Mouse (Mus musculus) adrenal gland, adult 8-10 months (tissue): ENCODE measurements around the gene Ttc27. TPM values are rescaled to one million over a fixed set of nuclear protein-coding genes. Genes with fewer than 3 reads are reported as not detected.
A peak's percentile ranks its signal among the peaks of the same experiment; 100 is the strongest.

Experiments used
- DNase-seq: peaks from one replicate; pipeline ENCODE4 v3.0.0; 2022
- total RNA-seq, 4 experiments: library from RNA; stranded (reverse); gene quantifications; 2 replicates each; pipeline ENCODE4 v1.2.4; 2022

Gene Ttc27
- total RNA-seq, 4 experiments from 2014 or later = 26.8 to 30.4 (median 28.4) TPM

DNA sequence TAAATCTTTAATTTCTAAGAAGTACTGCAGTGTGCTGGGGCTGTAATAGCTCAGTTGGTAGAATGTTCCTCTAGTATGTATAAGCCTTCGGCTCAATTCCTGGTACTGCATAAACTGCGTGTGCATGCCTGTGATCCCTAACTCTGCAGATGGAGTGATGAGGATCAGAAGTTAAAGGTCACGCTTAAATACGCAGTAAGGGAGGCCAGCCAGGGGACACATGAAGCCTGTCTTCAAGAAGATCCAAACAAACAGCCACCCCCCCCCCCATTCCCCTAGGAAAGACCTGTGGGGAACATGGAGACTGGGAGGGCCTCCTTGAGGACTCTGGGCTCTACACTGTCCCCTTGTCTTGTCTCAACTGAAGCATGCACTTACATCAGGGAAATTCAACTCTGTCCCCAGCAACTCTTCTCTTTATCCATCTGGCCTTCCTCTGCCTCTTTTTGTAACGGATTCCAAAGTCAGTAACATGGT lies 36.1 kb downstream of the Ttc27 start:
- DNase-seq = no peak

GRCm38 (mm10) chr17:74754369-74755118 lies 37.0 kb downstream of the Ttc27 start:
- DNase-seq = no peak

- DNase-seq = no peak
Measured at GRCm38 (mm10) chr17:74769390-74769811, 51.9 kb downstream of the Ttc27 start.

- no peak for DNase-seq
Measured at GRCm38 (mm10) chr17:74772364-74772763, 54.8 kb downstream of the Ttc27 start.

GRCm38 (mm10) chr17:74773556-74773955 lies 56.0 kb downstream of the Ttc27 start:
- DNase-seq = no peak

- no peak for DNase-seq
Measured at GRCm38 (mm10) chr17:74780133-74780532, 62.6 kb downstream of the Ttc27 start.

- no peak for DNase-seq
Measured at GRCm38 (mm10) chr17:74780627-74781026, 63.1 kb downstream of the Ttc27 start.

GRCm38 (mm10) chr17:74781911-74782310 lies 64.4 kb downstream of the Ttc27 start:
- DNase-seq = no peak

DNA sequence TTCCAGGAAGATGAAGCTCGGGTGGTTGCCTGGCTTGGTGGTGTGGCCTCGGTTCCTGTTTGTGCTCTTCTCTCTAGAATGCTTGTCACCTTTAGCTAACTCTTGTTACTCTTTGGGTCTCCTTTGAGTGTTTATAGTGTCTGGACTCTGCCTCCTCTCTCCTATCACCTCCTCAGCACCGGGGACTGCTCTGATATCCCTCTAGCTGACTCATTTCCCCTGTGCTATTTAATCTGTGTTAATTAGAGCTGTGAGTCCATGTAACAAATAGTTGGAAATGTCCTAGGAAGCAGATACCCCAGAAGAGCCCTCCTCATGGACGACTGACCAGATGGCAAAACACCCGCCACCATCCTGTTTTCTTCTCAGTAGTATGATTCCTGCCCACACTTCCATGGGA lies 68.1 kb downstream of the Ttc27 start:
- DNase-seq = no peak

DNA sequence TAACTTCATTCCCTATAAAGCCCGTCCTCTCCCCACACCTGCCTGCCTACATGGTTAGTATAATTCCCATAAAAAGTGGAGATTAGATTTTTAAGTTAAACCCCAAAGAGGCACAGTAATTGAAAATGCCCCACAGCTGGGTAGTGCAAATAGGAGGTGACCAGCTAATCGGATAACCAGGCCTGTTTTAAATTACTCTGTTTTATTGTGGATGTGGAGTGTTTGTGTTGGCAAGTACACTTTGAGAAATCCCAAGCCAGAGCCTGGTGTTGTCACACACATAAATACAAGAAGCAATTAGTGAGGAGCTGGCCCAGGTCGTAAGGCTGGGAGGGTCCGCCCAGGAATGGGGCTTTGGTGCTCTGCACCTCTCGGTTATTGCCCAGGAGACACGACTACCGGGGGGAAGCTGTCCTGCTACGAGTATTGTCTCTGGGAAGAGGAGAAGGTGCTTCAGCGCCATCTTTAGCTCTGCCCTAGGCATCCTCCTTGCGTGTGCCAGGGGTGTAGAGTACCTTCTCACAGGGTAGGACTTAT lies 68.7 kb downstream of the Ttc27 start:
- DNase-seq = no peak

DNA sequence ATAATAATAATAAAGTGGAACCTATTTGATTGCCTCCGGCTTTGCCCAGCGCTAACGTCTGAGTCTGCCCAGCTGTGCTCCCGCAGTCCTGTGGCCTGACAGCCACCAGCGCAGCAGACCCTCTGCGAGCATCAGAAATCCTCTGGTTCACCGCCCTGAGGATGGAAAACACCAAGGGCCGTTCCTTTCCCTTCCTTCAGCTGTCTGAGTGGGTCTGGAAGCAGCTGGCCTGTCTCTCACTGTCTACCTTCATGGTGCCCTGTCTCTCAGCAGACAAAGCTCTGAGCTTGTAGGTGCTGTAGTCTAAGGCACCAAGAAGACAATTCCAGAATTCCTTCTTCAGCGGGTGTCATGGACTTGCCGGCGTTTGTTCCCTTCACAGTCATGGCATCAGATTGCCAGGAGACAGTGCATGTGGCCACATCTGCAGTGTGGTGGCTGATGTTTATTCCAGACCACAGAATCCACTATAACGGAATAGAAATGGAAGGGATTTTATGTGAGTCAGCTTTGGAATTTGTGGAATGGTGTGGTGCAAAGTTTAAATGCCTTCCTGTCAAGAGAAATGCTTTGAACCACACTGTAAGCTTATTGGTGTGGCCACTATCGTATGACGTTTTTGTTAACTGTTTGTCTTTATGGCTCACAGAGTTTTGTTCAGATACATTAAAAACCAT lies 78.6 kb downstream of the Ttc27 start:
- DNase-seq = no peak

- no peak for DNase-seq
Measured at GRCm38 (mm10) chr17:74799865-74800264, 82.3 kb downstream of the Ttc27 start.

GRCm38 (mm10) chr17:74802765-74803164 lies 85.2 kb downstream of the Ttc27 start:
- no peak for DNase-seq

DNA sequence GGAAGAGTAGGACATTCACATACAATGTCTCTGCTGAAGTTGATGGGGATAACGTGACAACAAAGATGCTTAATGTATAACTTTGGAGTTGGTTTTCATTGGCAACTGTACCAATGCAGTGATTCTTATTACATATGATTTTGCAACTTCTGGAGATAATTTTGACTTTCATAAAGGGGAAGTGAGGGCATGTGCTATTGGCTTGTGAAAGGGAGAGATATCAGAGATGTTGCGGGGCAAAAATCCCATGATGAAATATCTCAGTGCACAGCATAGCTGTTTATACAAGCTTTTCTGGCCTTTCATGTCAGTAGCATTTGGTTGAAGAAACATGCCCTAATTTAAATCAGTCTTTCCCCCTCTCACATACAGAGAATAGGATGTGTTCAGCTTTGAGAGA lies 86.3 kb downstream of the Ttc27 start:
- DNase-seq = no peak

GRCm38 (mm10) chr17:74804321-74804930 lies 86.9 kb downstream of the Ttc27 start:
- no peak for DNase-seq

DNA sequence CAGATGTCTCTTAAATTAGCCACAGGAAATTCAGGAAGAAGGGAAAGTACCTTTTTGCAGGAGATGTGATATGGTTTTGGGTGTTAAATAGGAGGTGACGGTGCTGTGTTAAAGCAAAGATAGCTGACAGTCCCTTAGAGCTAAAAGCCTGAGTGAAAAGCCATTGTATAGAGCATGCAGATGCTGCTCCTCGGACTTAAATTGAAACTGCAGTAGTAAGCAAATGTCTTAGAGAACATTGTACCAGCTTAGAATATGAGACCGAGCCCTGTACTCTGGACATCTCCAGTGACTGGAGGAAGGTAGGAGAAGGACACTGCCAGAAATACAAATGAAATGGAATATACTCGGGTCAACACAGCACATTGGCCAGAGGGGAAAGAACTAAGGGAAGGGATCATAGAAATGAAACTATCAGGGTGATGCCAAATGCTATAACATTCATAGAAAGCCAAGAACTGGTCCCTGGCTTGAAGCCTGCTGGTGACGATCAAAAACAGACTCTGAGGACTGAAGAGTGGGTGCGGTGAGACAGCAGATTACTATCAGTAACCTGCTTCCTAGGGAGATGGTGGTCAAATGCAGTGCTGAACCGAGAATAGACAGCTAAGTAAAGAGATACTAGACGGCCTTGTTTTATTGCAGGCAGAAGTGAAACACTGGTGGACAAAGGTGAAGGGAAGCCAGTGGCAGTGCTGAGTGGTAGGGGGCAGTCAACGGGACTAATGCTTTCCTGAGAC lies 90.1 kb downstream of the Ttc27 start:
- DNase-seq = no peak

- DNase-seq = no peak
Measured at GRCm38 (mm10) chr17:74808330-74808729, 90.8 kb downstream of the Ttc27 start.

GRCm38 (mm10) chr17:74808901-74809300 lies 91.4 kb downstream of the Ttc27 start:
- peak; percentile 32 for DNase-seq

DNA sequence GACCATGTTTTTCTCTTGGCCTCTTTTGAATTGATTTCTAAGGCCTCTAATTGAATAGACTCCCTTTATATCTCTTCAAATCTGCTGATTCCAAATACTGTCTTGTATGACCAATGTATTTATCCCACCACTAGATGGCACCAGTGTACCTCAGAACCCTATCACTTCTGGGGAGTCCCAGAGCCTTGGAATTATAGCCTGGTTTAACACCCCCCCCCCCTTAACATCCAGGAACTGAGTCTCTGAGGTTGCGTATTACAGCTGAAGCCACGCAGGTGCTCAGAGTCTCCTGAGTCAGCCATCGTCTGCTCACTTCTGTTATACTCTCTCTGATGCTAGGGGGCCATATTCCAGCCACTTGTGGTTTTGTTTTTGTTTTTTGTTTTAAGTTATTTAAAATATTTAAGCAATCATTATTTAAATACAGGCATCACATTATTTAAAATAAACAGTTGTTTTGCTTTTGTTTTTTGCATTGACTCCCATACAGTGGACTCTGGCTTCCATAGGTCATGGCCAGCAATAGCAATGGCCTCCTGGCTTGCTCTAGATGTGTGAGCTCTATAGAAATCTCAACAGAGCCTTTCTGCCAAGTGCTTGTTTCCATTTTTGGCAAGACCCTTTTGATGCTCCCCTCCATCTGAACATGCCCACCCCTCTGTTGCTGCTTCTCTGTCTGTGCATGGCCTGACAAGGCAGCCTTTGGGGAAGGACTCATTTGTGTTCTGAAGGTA lies 93.5 kb downstream of the Ttc27 start:
- no peak for DNase-seq

DNA sequence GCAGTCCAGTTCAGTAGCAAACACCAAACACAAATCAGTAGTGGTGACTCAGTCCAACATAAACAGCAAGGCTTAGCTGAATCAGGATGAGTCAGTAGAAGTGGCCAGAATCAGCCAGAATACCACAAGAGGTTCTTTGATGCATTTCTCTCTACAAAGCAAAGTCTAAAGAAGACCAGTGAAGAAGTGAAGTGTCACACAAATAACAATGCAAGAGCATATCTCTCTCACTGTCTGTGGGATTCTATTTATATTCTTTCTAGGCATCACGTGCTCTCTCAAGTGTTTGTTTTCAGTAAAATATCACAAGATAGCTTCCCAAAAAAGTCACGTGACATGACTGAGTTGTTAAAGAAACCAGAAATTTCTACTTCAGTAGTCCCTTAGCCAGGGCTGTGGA lies 102.2 kb downstream of the Ttc27 start:
- DNase-seq = no peak

DNA sequence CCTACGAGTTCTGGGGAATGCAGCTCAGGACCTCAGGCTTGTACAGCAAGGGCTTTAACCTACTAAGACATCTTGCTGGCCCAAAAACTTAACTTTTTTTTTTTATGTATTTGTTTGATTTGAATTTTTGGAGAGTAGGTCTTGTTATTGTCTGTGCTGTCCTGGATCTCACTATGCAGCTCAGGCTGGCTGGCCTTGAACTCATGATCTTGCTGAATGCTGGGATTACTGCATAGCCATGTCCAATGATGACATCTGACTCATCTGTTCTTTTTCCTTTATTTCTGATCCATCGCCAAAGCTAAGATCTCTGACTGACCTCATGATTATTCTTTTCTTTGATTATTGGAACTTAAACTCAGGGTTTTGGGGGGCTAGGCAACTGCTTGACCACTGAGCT lies 113.3 kb downstream of the Ttc27 start:
- no peak for DNase-seq

DNA sequence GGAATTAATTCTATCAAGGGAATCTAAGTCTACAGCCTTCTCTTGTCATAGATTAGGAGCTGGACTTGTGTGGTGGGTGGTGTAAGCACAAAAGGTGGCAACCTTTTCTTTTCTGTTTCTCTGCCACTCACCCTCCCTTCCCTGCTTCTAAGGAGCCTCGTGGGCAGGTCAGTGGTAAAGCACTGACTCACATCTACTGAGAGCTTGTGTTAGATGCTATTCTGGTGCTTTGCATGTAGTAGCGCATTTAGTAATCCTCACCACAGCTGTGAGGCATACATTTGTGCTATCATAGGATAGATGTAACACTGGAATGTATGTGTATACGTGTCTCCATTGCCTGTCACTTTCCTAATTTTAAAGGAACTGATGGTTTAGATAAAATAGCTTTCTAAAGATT lies 124.2 kb downstream of the Ttc27 start:
- no peak for DNase-seq
